Mouse (Mus musculus) kidney, adult 11 months (tissue): Measurements from ENCODE around the gene Fbxo21.
A peak's percentile ranks its signal among the peaks of the same experiment; 100 is the strongest.

Source experiments
- DNase-seq: peaks from one replicate; pipeline ENCODE4 v3.0.0; 2022

Fbxo21 gene

GRCm38 (mm10) chr5:118026343-118026742 lies 49.8 kb downstream of the Fbxo21 start:
- DNase-seq, result no peak

- no peak for DNase-seq
These were observed 50.7 kb downstream of the Fbxo21 start for GRCm38 (mm10) chr5:118027101-118027697.

GRCm38 (mm10) chr5:118027698-118028190 lies 51.2 kb downstream of the Fbxo21 start, which contains the start of gene Tesc:
Gene Tesc (plus strand): TSS chr5:118027743.
- no peak for DNase-seq

GRCm38 (mm10) chr5:118028191-118029034 lies 51.9 kb downstream of the Fbxo21 start:
- peak; percentile 39 for DNase-seq

- no peak for DNase-seq
These were observed 52.5 kb downstream of the Fbxo21 start for GRCm38 (mm10) chr5:118029035-118029408.

GRCm38 (mm10) chr5:118029420-118029819 lies 52.9 kb downstream of the Fbxo21 start:
- DNase-seq, result no peak

GRCm38 (mm10) chr5:118030022-118030675 lies 53.6 kb downstream of the Fbxo21 start:
- DNase-seq, result no peak

- no peak for DNase-seq
These were observed 54.5 kb downstream of the Fbxo21 start for GRCm38 (mm10) chr5:118031059-118031458.

GRCm38 (mm10) chr5:118031508-118031907 lies 55.0 kb downstream of the Fbxo21 start:
- no peak for DNase-seq

GRCm38 (mm10) chr5:118033328-118033727 lies 56.8 kb downstream of the Fbxo21 start:
- DNase-seq, result no peak

- DNase-seq, result no peak
These were observed 57.2 kb downstream of the Fbxo21 start for GRCm38 (mm10) chr5:118033740-118034139.

GRCm38 (mm10) chr5:118034632-118035031 lies 58.1 kb downstream of the Fbxo21 start:
- DNase-seq, result no peak

- no peak for DNase-seq
These were observed 59.3 kb downstream of the Fbxo21 start for GRCm38 (mm10) chr5:118035786-118036185.

GRCm38 (mm10) chr5:118036888-118037797 lies 60.6 kb downstream of the Fbxo21 start:
- no peak for DNase-seq

GRCm38 (mm10) chr5:118037798-118038484 lies 61.4 kb downstream of the Fbxo21 start:
- DNase-seq, result peak; percentile 35

GRCm38 (mm10) chr5:118039241-118039668 lies 62.7 kb downstream of the Fbxo21 start:
- no peak for DNase-seq

GRCm38 (mm10) chr5:118042599-118042998 lies 66.1 kb downstream of the Fbxo21 start:
- no peak for DNase-seq

- DNase-seq, result no peak
These were observed 67.2 kb downstream of the Fbxo21 start for GRCm38 (mm10) chr5:118043761-118044160.

- DNase-seq, result no peak
These were observed 68.4 kb downstream of the Fbxo21 start for GRCm38 (mm10) chr5:118044907-118045306.

GRCm38 (mm10) chr5:118045385-118045784 lies 68.9 kb downstream of the Fbxo21 start:
- no peak for DNase-seq

GRCm38 (mm10) chr5:118047091-118047757 lies 70.7 kb downstream of the Fbxo21 start:
- peak; percentile 50 for DNase-seq
